Mouse (Mus musculus) forebrain, embryonic 11.5 days (tissue): Measurements from ENCODE around the gene Cebpe. TPM values are rescaled to one million over a fixed set of nuclear protein-coding genes. Genes with fewer than 3 reads are reported as not detected.

ENCODE experiments used
- ATAC-seq: fragments of 200-750 bp; cut with Nextera tagmentation; replicated peaks from 2 replicates; pipeline ENCODE4 v1.8.0; 2017; ENCODE audit warnings: moderate TSS enrichment; ENCODE audit not compliant: low FRiP score
- DNase-seq: peaks from one replicate; pipeline ENCODE4 v3.0.0-alpha.2; 2017; ENCODE audit warnings: low spot score
- H3K27ac ChIP-seq: fragments of 300-500 bp; sonication (generic); 2 replicates; pipeline ENCODE4 v1.5.1; 2014; ENCODE audit warnings: low read depth, low read length
- H3K27me3 ChIP-seq: fragments of 300-500 bp; sonication (generic); 2 replicates; pipeline ENCODE4 v1.6.1; 2014; ENCODE audit warnings: mild to moderate bottlenecking, low read length, mixed read lengths; ENCODE audit not compliant: control insufficient read depth, insufficient read depth
- H3K36me3 ChIP-seq: fragments of 300-500 bp; sonication (generic); 2 replicates; pipeline ENCODE4 v1.6.1; 2014; ENCODE audit warnings: mild to moderate bottlenecking, low read length, moderate library complexity, mixed read lengths; ENCODE audit not compliant: control insufficient read depth, insufficient read depth
- H3K4me1 ChIP-seq: fragments of 300-500 bp; sonication (generic); replicated peaks from 2 replicates; pipeline ENCODE4 v1.6.1; 2014; ENCODE audit warnings: low read length, mixed read lengths; ENCODE audit not compliant: control insufficient read depth, insufficient read depth
- H3K4me2 ChIP-seq: fragments of 300-500 bp; sonication (generic); 2 replicates; pipeline ENCODE4 v1.6.1; 2014; ENCODE audit warnings: low read depth, mild to moderate bottlenecking, low read length, moderate library complexity, mixed read lengths; ENCODE audit not compliant: severe bottlenecking
- H3K4me3 ChIP-seq: fragments of 300-500 bp; sonication (generic); 2 replicates; pipeline ENCODE4 v1.5.1; 2014; ENCODE audit warnings: low read depth, low read length
- H3K9ac ChIP-seq: fragments of 300-500 bp; sonication (generic); 2 replicates; pipeline ENCODE4 v1.6.1; 2014; ENCODE audit warnings: low read length
- H3K9me3 ChIP-seq: fragments of 300-500 bp; sonication (generic); 2 replicates; pipeline ENCODE4 v1.6.1; 2016; ENCODE audit warnings: low read length, mixed read lengths; ENCODE audit not compliant: control insufficient read depth
- WGBS: fragments of 180-500 bp; shearing (Covaris S2); extraction: QIAGEN DNeasy Blood & Tissue Kit; methylation state at CpG from one replicate; pipeline ENCODE4 v1.1.7; 2014; 5-methylcytosine and 5-hydroxymethylcytosine counted together
- polyA plus RNA-seq: library from polyadenylated mRNA; unstranded; fragments of >200 nt; fragmentation: Nextera tagmentation; extraction: Ambion mirVana; gene quantifications from 2 replicates; pipeline ENCODE4 v1.2.1, GENCODE M21; 2014

Cebpe gene
- polyA plus RNA-seq, 1 experiment from 2014 or later, result not detected

DNA sequence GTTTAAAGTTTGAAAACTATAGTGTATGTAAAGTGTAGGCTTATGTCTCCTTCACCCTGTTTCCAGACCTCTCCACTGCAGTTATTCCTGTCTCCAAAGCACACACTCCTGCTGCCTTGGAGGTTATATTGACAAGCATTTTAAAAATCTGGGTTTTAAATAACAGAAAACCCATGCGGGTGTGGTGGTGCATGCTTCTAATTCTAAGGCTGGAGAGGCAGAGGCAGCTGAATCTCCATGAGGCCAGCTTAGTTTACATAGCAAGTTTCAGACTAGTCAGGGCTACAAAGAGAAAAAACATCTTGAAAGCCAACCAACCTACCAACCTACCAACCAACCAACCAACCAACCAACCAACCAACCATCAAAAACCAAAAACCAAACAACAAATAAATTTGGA, 3.4 kb upstream of the Cebpe start:
- DNase-seq (no peak), ATAC-seq (no peak)
- no peaks in the 10 kb centered on the region for H3K27me3 ChIP-seq
- no peaks in the 10 kb centered on the region for H3K36me3 ChIP-seq
- no peak overlapping the region for H3K27ac ChIP-seq
- no peak overlapping the region for H3K4me2 ChIP-seq
- H3K4me3 ChIP-seq, result no peak overlapping the region
- WGBS, result 82% methylated on average over 1 of the region's 1 CpGs
- no peak overlapping the region for H3K9ac ChIP-seq
- H3K4me1 ChIP-seq, result peaks cover 5% of the 10 kb centered on the region; the same call in 1 of the 2 replicates
- H3K9me3 ChIP-seq, result no peaks in the 10 kb centered on the region

DNA sequence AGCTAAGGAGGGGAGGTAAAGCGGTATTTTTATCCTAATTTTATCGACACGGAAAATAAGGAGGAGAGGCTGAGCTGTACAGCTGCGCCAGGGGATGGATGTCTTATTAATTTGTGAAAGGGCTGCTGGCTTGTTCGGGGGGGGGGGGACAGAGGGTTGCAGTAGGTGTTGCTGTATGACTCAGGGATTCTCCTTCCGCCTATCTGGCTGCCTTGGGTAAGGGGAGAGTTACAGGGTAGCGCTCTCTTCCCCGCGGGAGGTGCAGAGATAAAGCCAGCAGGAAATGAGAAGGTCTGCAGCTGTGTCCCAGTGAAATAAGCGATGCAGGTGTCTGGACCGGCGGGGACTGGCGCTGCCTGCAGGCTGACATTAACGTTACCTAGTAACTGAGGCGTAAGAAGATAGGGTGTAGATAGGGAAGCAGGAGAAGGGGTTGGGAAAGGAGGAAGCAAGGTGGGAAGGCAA, 2.7 kb upstream of the Cebpe start:
- H3K4me2 ChIP-seq, result peak overlapping the region; percentile 67
- H3K9ac ChIP-seq, result peak overlapping the region; percentile 32; the same call in 1 of the 2 replicates
- H3K9me3 ChIP-seq, result no peaks in the 10 kb centered on the region
- no peaks in the 10 kb centered on the region for H3K36me3 ChIP-seq
- no peak overlapping the region for H3K27ac ChIP-seq
- 0 out of 2 replicates have a peak, but pooled peaks have one; percentile 56 for ATAC-seq
- no peak for DNase-seq
- H3K27me3 ChIP-seq, result no peaks in the 10 kb centered on the region
- peaks cover 5% of the 10 kb centered on the region; the same call in 1 of the 2 replicates for H3K4me1 ChIP-seq
- WGBS, result 4% methylated on average over 15 of the region's 15 CpGs
- peak overlapping the region; percentile 26 for H3K4me3 ChIP-seq

DNA sequence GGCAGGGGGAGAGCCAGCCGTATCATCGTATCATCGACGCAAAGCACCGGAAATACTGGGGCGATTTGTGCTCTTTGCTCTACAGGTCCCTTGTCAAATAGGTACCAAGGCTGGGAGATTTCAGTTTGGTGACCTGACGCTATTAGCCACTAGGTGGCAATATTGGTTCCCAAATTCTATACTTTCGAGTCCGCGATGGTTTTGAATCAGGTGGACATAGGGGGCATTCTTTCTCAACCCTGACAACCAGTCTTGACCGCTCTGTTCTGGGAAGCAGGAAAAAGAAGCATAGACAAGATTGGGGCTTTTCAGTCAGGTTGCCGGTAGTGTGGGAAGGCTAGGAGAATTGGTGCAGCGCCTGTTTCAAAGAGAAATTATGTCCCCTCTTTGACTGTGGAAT, 2.1 kb upstream of the Cebpe start:
- Histone ChIP-seq H3K4me3 (peak overlapping the region; percentile 26), H3K4me2 (peak overlapping the region; percentile 67), H3K9ac (peak overlapping the region; percentile 32; the same call in 1 of the 2 replicates), H3K27me3 (no peaks in the 10 kb centered on the region), H3K9me3 (no peaks in the 10 kb centered on the region), H3K4me1 (peaks cover 5% of the 10 kb centered on the region; the same call in 1 of the 2 replicates), H3K36me3 (no peaks in the 10 kb centered on the region), H3K27ac (no peak overlapping the region)
- DNase-seq, result peak; percentile 81
- 2% methylated on average over 13 of the region's 13 CpGs for WGBS
- ATAC-seq, result 0 out of 2 replicates have a peak, but pooled peaks have one; percentile 49

DNA sequence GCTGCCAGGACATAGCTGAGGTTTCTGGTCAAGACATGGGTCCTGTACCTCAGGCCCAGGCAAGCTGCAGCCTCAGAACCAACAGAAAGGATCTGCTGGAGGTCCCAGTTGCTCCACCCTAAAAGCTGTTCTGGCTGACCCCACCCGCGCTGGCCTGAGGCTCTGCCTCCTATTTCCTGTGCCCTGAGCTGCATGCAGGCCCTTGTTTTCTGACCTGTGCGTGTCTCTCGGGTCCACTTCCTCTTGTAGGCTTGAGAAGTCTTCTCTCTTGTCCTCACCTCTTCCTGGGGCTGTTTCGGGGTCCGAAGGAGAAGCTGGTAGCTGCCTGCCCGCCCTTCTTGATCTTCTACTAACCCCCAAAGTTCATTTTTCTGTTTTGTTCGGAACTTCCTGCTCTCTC, 887 bp upstream of the Cebpe start:
- no peaks in the 10 kb centered on the region for H3K36me3 ChIP-seq
- H3K27me3 ChIP-seq, result no peaks in the 10 kb centered on the region
- no peak overlapping the region for H3K4me3 ChIP-seq
- ATAC-seq (no peak), DNase-seq (no peak)
- no peak overlapping the region for H3K27ac ChIP-seq
- peaks cover 5% of the 10 kb centered on the region; the same call in 1 of the 2 replicates for H3K4me1 ChIP-seq
- no peak overlapping the region for H3K4me2 ChIP-seq
- H3K9me3 ChIP-seq, result no peaks in the 10 kb centered on the region
- WGBS, result 76% methylated on average over 8 of the region's 8 CpGs
- no peak overlapping the region for H3K9ac ChIP-seq

DNA sequence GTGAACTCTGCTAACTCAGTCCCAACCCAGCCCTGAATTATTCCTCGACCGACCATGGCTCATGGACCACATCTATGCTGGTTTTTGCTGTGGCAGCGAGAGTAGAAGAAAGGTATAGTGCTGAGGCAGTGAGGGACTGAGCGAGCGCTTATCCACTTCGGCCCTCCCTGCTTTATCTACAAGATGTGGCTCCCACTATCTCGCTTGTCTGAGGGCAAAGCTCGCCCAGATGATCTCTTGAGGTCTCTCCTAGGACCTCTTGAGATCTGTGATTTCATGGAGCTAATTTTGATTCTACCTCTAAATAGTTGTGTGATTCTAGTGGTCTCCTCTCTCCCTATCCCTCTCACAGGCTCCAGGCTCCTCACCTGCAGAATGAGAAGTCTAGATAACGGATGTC, 2.9 kb downstream of the Cebpe start:
- Histone ChIP-seq H3K4me2 (no peak overlapping the region), H3K27ac (no peak overlapping the region), H3K36me3 (no peaks in the 10 kb centered on the region), H3K9ac (no peak overlapping the region), H3K27me3 (no peaks in the 10 kb centered on the region), H3K4me1 (no peaks in the 10 kb centered on the region), H3K9me3 (no peaks in the 10 kb centered on the region), H3K4me3 (no peak overlapping the region)
- WGBS, result 84% methylated on average over 9 of the region's 9 CpGs
- ATAC-seq (no peak), DNase-seq (no peak)

DNA sequence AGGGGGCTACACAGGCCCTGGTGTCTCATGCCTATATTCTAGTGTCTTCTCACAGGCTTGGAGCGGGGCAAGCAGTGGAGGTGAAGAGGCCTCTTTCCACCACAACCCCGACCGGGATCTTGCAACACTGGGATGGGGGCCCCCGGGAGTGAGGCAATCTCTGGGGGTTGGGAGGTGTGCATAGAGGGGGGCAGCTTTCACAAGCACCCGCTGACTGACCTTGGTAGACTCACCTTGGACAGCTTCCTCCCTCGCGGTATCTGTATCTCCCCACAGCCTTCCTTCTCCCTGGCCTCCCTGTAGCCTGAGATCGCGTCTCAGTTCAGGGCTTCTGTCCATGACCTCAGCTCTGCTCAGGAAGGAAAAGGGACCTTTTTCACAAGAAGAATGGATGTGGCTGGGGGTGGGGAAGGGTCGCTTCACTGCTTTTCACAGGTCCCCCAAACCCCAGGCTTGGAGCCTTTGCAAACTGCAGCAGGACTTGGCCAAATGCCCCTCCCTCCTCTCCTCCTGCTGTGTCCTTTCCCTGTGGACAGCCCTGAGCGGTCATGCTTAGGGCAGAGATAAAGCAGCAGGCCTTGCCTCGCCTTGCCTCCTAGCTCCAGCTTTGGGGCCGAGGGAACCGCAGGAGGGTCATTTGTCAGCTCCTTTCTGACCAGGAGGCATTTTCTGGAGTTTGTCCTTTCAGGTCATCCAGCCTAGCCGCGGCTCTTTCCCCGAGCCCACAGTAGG, 5.2 kb downstream of the Cebpe start:
- no peak overlapping the region for H3K27ac ChIP-seq
- no peaks in the 10 kb centered on the region for H3K9me3 ChIP-seq
- 62% methylated on average over 17 of the region's 17 CpGs for WGBS
- no peaks in the 10 kb centered on the region for H3K36me3 ChIP-seq
- DNase-seq, result no peak
- no peaks in the 10 kb centered on the region for H3K4me1 ChIP-seq
- no peak for ATAC-seq
- no peaks in the 10 kb centered on the region for H3K27me3 ChIP-seq
- H3K4me2 ChIP-seq, result no peak overlapping the region
- no peak overlapping the region for H3K4me3 ChIP-seq
- no peak overlapping the region for H3K9ac ChIP-seq

DNA sequence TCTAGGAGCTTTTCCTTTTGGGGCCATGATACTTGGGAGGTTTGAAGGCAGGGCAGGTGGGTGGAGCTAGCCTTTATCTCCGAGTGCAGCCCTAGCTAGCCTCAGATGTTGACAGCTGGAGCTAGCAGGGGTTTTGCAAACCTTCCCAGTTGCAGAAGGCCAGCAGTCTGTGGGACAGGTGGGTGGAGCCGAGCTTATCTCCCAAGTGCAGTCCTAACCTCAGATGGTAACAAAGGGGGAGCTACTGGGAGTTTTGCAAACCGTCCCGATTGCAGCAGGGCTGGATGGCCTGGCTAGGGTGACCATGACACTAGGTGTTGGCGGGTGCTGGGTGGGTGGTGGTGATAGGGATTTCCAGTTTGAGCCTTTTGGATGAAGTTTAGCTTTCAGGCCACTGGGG, 6.1 kb downstream of the Cebpe start:
- 71% methylated on average over 5 of the region's 5 CpGs for WGBS
- H3K4me3 ChIP-seq, result no peak overlapping the region
- H3K9me3 ChIP-seq, result no peaks in the 10 kb centered on the region
- H3K9ac ChIP-seq, result no peak overlapping the region
- no peaks in the 10 kb centered on the region for H3K27me3 ChIP-seq
- ATAC-seq (no peak), DNase-seq (peak; percentile 51)
- H3K4me2 ChIP-seq, result no peak overlapping the region
- no peaks in the 10 kb centered on the region for H3K4me1 ChIP-seq
- H3K27ac ChIP-seq, result no peak overlapping the region
- H3K36me3 ChIP-seq, result no peaks in the 10 kb centered on the region

DNA sequence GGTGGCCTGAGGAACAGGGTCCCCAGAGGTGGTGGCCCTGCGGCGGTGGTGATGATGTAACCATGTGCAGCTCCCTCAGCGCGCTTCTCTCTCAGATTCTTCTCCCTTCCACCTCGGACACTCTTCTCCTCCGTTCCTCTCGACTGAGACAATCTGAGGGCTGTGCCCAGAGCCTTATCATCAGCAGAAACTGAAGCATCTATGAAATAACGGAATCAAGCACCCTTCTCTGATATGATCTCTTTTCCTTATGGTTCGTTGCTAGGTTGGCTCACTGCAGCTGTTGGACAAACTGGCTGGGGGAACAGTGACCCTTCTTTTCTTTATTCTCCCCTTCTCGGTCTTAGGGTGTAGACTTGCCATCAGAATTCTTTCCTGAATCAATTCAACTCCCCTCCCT, 8.8 kb downstream of the Cebpe start:
- DNase-seq, result peak; percentile 39
- Histone ChIP-seq H3K9me3 (no peaks in the 10 kb centered on the region), H3K4me2 (no peak overlapping the region), H3K27me3 (no peaks in the 10 kb centered on the region), H3K4me3 (no peak overlapping the region), H3K27ac (no peak overlapping the region), H3K4me1 (no peaks in the 10 kb centered on the region), H3K36me3 (no peaks in the 10 kb centered on the region), H3K9ac (no peak overlapping the region)
- no peak for ATAC-seq
- WGBS, result 72% methylated on average over 10 of the region's 10 CpGs

DNA sequence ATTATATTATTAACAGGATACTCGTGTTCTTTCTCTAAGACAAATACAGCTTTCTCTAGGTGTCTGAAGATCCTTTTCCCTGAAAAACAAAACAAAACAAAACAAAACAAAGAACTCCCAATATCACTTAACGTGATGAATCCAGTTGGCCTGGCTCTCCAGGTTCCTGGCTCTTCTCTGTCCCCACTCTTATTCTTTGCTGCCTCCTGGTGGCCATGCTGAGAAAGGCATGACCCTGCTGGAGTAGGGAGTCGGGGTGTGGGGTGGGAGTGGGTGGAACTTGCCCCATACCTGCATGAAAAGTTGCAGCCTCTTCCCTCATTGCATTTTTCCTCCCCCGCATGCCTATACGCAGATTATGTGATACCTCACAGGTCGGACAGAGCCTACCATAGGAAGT, 10.7 kb downstream of the Cebpe start:
- H3K36me3 ChIP-seq, result no peaks in the 10 kb centered on the region
- H3K9ac ChIP-seq, result no peak overlapping the region
- ATAC-seq, result no peak
- H3K4me3 ChIP-seq, result no peak overlapping the region
- H3K9me3 ChIP-seq, result no peaks in the 10 kb centered on the region
- H3K27ac ChIP-seq, result no peak overlapping the region
- no peaks in the 10 kb centered on the region for H3K27me3 ChIP-seq
- no peaks in the 10 kb centered on the region for H3K4me1 ChIP-seq
- H3K4me2 ChIP-seq, result no peak overlapping the region
- DNase-seq, result peak; percentile 84
- WGBS, result 11% methylated on average over 6 of the region's 6 CpGs
